Mouse (Mus musculus): ENCODE results near the gene Ckmt2.

Ckmt2 gene

DNA sequence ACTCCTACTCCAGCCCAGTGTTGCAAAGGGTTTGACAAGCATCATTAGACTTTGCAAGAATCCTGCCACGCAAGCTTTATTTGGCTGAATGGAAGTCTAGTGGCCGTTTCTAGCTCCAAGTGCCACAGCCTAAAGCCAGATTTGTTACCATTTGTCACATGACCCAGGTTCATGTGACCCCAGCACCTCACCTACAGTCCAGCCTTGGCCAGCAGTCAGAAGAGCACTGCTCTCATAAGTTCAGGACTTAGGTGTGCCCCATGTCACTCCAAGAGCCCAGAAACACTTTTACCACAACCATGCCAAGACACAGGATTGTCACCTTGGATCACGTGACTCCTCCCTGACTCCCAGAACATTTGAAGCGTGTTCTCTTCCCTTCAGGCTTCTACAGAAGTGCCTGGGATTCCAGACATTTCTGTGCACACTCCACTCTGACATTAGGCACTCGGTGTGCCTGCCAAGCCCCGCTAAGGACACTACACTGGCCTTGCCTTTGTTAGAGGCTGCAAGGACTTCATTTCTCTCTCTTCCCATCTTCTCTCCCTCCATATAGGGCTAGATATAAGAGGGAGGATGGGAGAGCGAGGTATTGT is 2.9 kb downstream of the Ckmt2 start:
- in situ Hi-C loops (cut with MboI, MseI): no loop called here

DNA sequence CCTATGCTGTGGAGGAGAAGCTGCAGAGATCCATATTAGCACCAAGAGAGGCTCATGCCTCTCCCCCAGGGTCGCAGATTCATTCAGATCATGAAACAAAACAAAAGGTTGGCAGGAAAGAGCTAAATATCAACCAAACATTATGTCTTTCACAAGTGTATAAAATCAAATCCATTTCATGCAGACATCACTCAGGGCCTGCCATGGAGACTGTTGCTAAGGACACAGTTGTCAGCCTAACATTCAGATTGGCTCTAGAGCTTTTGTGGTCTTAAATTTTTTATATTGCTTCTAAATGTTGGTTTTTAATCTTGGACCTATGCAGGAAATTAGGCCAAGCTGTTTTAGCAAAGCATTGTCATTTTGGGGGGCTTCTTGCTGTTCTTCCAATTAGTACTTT is 8.1 kb downstream of the Ckmt2 start:
- in situ Hi-C loops (cut with MboI, MseI): no loop called here

GRCm38 (mm10) chr13:91858835-91859234 is 17.9 kb downstream of the Ckmt2 start:
- in situ Hi-C loops (cut with MboI, MseI): no loop called here

- in situ Hi-C loops (cut with MboI, MseI): no loop called here
Measured at GRCm38 (mm10) chr13:91857427-91857826, 19.3 kb downstream of the Ckmt2 start.

GRCm38 (mm10) chr13:91854412-91854811 is 22.3 kb downstream of the Ckmt2 start:
- in situ Hi-C loops (cut with MboI, MseI): no loop called here

DNA sequence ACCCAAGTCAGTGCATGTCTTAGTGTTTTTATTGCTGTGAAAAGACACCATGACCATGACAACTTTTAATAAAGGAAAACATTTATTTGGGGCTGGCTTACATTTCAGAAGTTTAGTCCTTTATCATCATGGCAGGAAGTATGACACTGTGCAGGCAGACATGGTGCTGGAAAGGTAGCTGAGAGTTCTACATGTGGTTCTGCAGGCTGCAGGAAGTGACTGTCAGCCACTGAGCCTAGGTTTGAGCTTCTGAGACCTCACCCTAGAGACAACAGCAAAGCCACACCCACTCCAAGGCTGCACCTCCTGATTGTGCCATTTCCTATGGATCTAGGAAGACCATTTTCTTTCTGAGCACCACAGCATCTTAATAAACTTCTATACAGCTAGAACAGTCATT is 48.8 kb downstream of the Ckmt2 start:
- in situ Hi-C loops (cut with MboI, MseI): no loop called here

- in situ Hi-C loops (cut with MboI, MseI): no loop called here
Measured at GRCm38 (mm10) chr13:91826066-91826465, 50.6 kb downstream of the Ckmt2 start.

GRCm38 (mm10) chr13:91824845-91825550 is 51.7 kb downstream of the Ckmt2 start:
- in situ Hi-C loops (cut with MboI, MseI): no loop called here

- in situ Hi-C loops (cut with MboI, MseI): no loop called here
Measured at GRCm38 (mm10) chr13:91823735-91824134, 53.0 kb downstream of the Ckmt2 start.

DNA sequence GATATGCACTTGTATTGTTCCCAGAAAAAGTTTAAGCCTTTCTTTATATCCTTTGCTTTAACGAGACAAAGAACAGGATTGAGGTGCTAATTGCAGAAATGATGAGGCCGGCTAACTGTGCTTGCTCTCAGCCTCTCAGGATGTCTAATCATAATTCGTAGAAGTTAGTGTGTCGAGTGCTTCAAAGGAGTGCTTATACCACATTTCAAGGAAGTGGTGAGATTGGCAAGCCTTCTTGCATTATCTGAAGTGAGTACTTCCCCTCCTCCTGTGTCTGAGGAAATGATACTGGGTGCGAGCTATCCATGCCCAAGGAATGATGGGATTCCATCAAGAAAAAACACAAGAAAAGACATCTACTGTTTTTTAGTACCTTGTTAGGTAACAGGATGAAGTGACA is 62.0 kb downstream of the Ckmt2 start:
- in situ Hi-C loops (cut with MboI, MseI): no loop called here

GRCm38 (mm10) chr13:91809476-91809875 is 67.2 kb downstream of the Ckmt2 start:
- in situ Hi-C loops (cut with MboI, MseI): no loop called here

- in situ Hi-C loops (cut with MboI, MseI): no loop called here
Measured at GRCm38 (mm10) chr13:91807874-91808575, 68.7 kb downstream of the Ckmt2 start.

DNA sequence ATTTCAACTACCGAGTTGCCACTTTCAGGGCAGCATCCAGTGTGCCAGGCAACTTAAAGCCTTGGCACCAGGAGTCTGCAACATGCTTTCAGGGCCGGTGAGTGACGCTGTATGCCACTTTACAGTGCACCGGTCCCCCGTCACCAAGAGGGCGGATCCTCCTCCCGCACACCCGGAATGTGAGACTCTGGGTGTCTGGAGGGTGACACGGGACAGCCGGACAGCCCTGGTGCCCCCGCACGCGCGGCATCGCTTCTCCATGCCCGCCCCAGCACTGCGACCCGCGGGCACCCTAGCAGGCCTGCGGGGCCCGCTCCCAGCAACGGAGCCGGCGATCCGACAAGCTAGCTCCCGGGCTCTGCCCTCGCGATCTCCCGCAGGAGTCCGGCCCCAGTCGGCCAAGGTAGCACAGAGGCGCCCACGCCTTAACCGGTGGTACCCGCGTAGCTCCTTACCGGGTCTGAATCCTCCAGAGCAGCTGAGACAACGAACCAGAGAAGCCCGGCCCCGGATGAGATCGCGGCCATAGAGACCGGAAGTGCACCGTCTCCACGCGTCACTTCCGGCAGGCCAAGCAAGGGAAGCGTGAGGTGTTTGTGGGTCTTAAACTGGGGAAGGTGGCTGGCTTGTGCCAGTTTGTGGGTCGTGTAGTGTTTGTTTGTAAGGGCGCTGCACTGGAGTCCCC is 69.4 kb downstream of the Ckmt2 start, which contains the start of gene Zcchc9:
Zcchc9 (minus strand) TSS at position 551 of the 685 bp plus-strand sequence.
- in situ Hi-C loops (cut with MboI, MseI): no loop called here

Data from T-helper 2 cell (primary cell).